ENCODE assay signal across 18 mouse cellular contexts in genomic region chr8:61695416-61695815, GRCm38 (mm10).
DNase-seq lines count a peak whose midpoint lies in the region; ATAC-seq lines count a peak whose summit lies in the region.
"Had no signal": no experiment of that assay in that cellular context is flagged by ENCODE, and none has a peak within 500 bp of the region (broad histone marks: within the 10 kb centered on the region; RNA-seq: fewer than 3 reads in every experiment).

No protein-coding gene starts in this region.

- no peaks in the 10 kb centered on the region for H3K27me3 ChIP-seq in limb, embryonic 10.5 days (ENCODE audit: low read depth, poor library complexity, severe bottlenecking)
- no peaks in the 10 kb centered on the region for H3K27me3 ChIP-seq in intestine, embryonic 16.5 days (replicated peaks; ENCODE audit: control insufficient read depth, insufficient read depth, low read length)
- H3K27me3 ChIP-seq: forebrain, embryonic 12.5 days; heart, embryonic 13.5 days; neural tube, embryonic 15.5 days had no signal

- DNase-seq in heart, adult 11 months = peak; percentile 92
- DNase-seq in heart, adult 18-20 months = no peak
- peak; percentile 29 for DNase-seq in thymus, postnatal 14 days
- DNase-seq in thymus, postnatal 0 days (ENCODE audit: low spot score) = no peak
- no peak for DNase-seq in limb, embryonic 10.5 days (ENCODE audit: low spot score)
- no peak for DNase-seq in cerebellum, postnatal 14 days
- DNase-seq: adrenal gland, postnatal 10 days; cerebellum, adult 9-11 months; gastrocnemius, postnatal 36 days; liver; lung, postnatal 10 days; right cerebral cortex, postnatal 14 days had no signal

- H3K9ac ChIP-seq in intestine, embryonic 16.5 days (ENCODE audit: low read depth, low read length) = no peak overlapping the region
- H3K9ac ChIP-seq: forebrain, embryonic 12.5 days; heart, embryonic 13.5 days; hindbrain, embryonic 14.5 days; neural tube, embryonic 15.5 days had no signal

- no peak overlapping the region for H3K4me2 ChIP-seq in intestine, embryonic 16.5 days (ENCODE audit: low read depth, low read length)
- H3K4me2 ChIP-seq: forebrain, embryonic 12.5 days; heart, embryonic 13.5 days; hindbrain, embryonic 14.5 days; neural tube, embryonic 15.5 days had no signal

- no peak for ATAC-seq in intestine, embryonic 16.5 days
- ATAC-seq: midbrain, embryonic 16.5 days had no signal

- WGBS in limb, embryonic 10.5 days = 0% methylated on average over 1 of the region's 1 CpGs
- WGBS in intestine, embryonic 16.5 days = 35% methylated on average over 1 of the region's 1 CpGs

- peaks cover 1% of the 10 kb centered on the region; the same call in 1 of the 2 replicates for H3K36me3 ChIP-seq in limb, embryonic 10.5 days
- 0 out of 2 replicates have a peak, but pooled peaks cover 1% of the 10 kb centered on the region for H3K36me3 ChIP-seq in intestine, embryonic 16.5 days (ENCODE audit: control insufficient read depth, insufficient read depth, low read length)
- H3K36me3 ChIP-seq: neural tube, embryonic 15.5 days had no signal

- no peaks in the 10 kb centered on the region for H3K9me3 ChIP-seq in limb, embryonic 10.5 days (replicated peaks)
- H3K9me3 ChIP-seq in intestine, embryonic 16.5 days (ENCODE audit: control insufficient read depth, low read length) = no peaks in the 10 kb centered on the region
- H3K9me3 ChIP-seq: forebrain, embryonic 12.5 days; heart, embryonic 13.5 days; neural tube, embryonic 15.5 days had no signal

- no peak overlapping the region for H3K4me3 ChIP-seq in limb, embryonic 10.5 days
- H3K4me3 ChIP-seq in intestine, embryonic 16.5 days (ENCODE audit: low read length) = no peak overlapping the region
- H3K4me3 ChIP-seq: forebrain, embryonic 12.5 days; heart, embryonic 13.5 days; neural tube, embryonic 15.5 days had no signal

- H3K27ac ChIP-seq in limb, embryonic 10.5 days = peak overlapping the region; percentile 46; the same call in 1 of the 2 replicates
- no peak overlapping the region for H3K27ac ChIP-seq in intestine, embryonic 16.5 days (ENCODE audit: low read length)
- H3K27ac ChIP-seq: forebrain, embryonic 12.5 days; heart, embryonic 13.5 days; hindbrain, embryonic 14.5 days; neural tube, embryonic 15.5 days had no signal

- H3K4me1 ChIP-seq in limb, embryonic 10.5 days = peaks cover 39% of the 10 kb centered on the region
- H3K4me1 ChIP-seq in intestine, embryonic 16.5 days (ENCODE audit: control insufficient read depth, insufficient read depth, low read length) = no peaks in the 10 kb centered on the region

Comparison
In these comparisons a context has a peak if more than half of its experiments do, and no peak if none do; other contexts are left out.
1. DNase-seq: peak in heart, adult 11 months (single experiment) and thymus, postnatal 14 days (single experiment); none in heart, adult 18-20 months (0 of 2), thymus, postnatal 0 days (single experiment), limb, embryonic 10.5 days (single experiment) and cerebellum, postnatal 14 days (0 of 2).